Mouse (Mus musculus) lung, embryonic 14.5 days (tissue): ENCODE results near the gene Nod1. TPM values are rescaled to one million over a fixed set of nuclear protein-coding genes. Genes with fewer than 3 reads are reported as not detected.

Source experiments
- ATAC-seq: fragments of 200-750 bp; cut with Nextera tagmentation; 2 replicates; pipeline ENCODE4 v1.8.0; 2017; ENCODE audit warnings: mild to moderate bottlenecking, moderate TSS enrichment, moderate library complexity; ENCODE audit not compliant: insufficient read depth
- DNase-seq: peaks from one replicate; pipeline ENCODE4 v3.0.0-alpha.2; 2015
- H3K27ac ChIP-seq: fragments of 300-500 bp; sonication (generic); 2 replicates; pipeline ENCODE4 v1.5.1; 2014; ENCODE audit warnings: low read depth, mild to moderate bottlenecking, moderate library complexity
- H3K27me3 ChIP-seq: fragments of 300-500 bp; sonication (generic); 2 replicates; pipeline ENCODE4 v1.6.1; 2014; ENCODE audit warnings: low read length, control low read depth; ENCODE audit not compliant: insufficient read depth
- H3K36me3 ChIP-seq: fragments of 300-500 bp; sonication (generic); 2 replicates; pipeline ENCODE4 v1.6.1; 2014; ENCODE audit warnings: control low read depth; ENCODE audit not compliant: insufficient read depth
- H3K4me1 ChIP-seq: fragments of 300-500 bp; sonication (generic); 2 replicates; pipeline ENCODE4 v1.6.1; 2014; ENCODE audit warnings: antibody characterized with exemption, control low read depth; ENCODE audit not compliant: insufficient read depth
- H3K4me2 ChIP-seq: fragments of 300-500 bp; sonication (generic); 2 replicates; pipeline ENCODE4 v1.6.1; 2014; ENCODE audit warnings: mild to moderate bottlenecking
- H3K4me3 ChIP-seq: fragments of 300-500 bp; sonication (generic); 2 replicates; pipeline ENCODE4 v1.5.1; 2014; ENCODE audit warnings: low read depth, low read length
- H3K9ac ChIP-seq: fragments of 300-500 bp; sonication (generic); 2 replicates; pipeline ENCODE4 v1.6.1; 2014
- H3K9me3 ChIP-seq: fragments of 300-500 bp; sonication (generic); 2 replicates; pipeline ENCODE4 v1.6.1; 2016; ENCODE audit warnings: low read depth, low read length, control low read depth
- CTCF ChIP-seq: IDR thresholded peaks from 2 replicates; pipeline ENCODE4 v1.5.1; 2016; ENCODE audit warnings: antibody characterized with exemption, low read depth
- WGBS: fragments of 180-500 bp; shearing (Covaris S2); extraction: QIAGEN DNeasy Blood & Tissue Kit; methylation state at CpG from one replicate; pipeline ENCODE4 v1.1.7; 2014; 5-methylcytosine and 5-hydroxymethylcytosine counted together
- polyA plus RNA-seq: library from polyadenylated mRNA; unstranded; fragments of >200 nt; fragmentation: Nextera tagmentation; extraction: Ambion mirVana; gene quantifications from 2 replicates; pipeline ENCODE4 v1.2.1, GENCODE M21; 2014

Gene Nod1
- polyA plus RNA-seq, 1 experiment from 2014 or later: 4.6 TPM

DNA sequence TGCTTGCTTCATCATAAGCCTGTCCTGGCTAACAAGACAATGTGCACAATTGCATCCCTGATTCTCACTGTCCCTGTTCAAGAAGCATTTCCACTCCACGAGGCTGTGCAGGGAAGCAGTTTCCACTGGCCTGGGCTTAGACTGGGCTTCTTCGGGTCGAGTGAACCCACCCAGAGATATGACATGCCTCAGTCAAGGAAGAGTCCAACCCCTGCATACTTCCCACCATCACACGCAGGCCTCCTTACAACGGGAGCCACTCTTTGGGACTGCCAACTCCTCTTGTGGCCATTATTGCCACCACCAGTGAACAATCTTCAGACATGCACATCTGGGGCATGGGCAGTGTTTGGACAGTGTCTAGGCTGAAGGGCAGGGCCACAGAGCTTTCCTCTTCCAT lies 53.9 kb downstream of the Nod1 start:
- no peaks in the 10 kb centered on the region for H3K27me3 ChIP-seq
- TF ChIP-seq CTCF: no peak
- H3K4me2 ChIP-seq: no peak overlapping the region
- ATAC-seq (no peak), DNase-seq (no peak)
- H3K4me1 ChIP-seq: no peaks in the 10 kb centered on the region
- no peak overlapping the region for H3K27ac ChIP-seq
- no peak overlapping the region for H3K9ac ChIP-seq
- 84% methylated on average over 5 of the region's 5 CpGs for WGBS
- H3K36me3 ChIP-seq: no peaks in the 10 kb centered on the region
- no peak overlapping the region for H3K4me3 ChIP-seq
- no peaks in the 10 kb centered on the region for H3K9me3 ChIP-seq

- DNase-seq (peak; percentile 72), ATAC-seq (no peak)
- Histone ChIP-seq H3K4me3 (no peak overlapping the region), H3K9ac (no peak overlapping the region), H3K9me3 (no peaks in the 10 kb centered on the region), H3K4me1 (no peaks in the 10 kb centered on the region), H3K36me3 (no peaks in the 10 kb centered on the region), H3K27ac (no peak overlapping the region), H3K27me3 (no peaks in the 10 kb centered on the region), H3K4me2 (no peak overlapping the region)
- WGBS: 30% methylated on average over 4 of the region's 4 CpGs
- TF ChIP-seq CTCF: peak; percentile 68
Measured at GRCm38 (mm10) chr6:54917523-54917922, 54.9 kb downstream of the Nod1 start.

DNA sequence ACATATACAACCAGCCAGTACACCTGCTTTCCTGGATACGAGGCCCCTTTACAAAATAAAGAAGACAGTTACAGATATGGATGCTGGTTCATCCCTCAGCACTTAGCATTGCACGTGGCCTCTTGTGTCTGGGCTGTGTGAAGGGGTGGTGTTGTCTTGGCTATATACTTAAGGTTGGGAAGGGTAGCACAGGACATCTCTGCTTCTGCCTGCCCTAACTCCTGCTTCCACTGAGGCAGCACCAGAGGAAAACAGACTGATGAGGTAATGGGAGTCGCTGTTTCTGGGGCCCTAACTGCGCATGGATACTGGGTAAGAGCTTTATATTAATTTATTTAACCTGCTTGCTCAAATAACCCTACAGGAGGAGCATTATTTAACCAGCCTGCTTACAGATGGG lies 55.5 kb downstream of the Nod1 start:
- TF ChIP-seq CTCF: no peak
- Histone ChIP-seq H3K4me1 (no peaks in the 10 kb centered on the region), H3K27me3 (no peaks in the 10 kb centered on the region), H3K9me3 (no peaks in the 10 kb centered on the region), H3K9ac (no peak overlapping the region), H3K36me3 (no peaks in the 10 kb centered on the region), H3K27ac (no peak overlapping the region), H3K4me2 (no peak overlapping the region), H3K4me3 (no peak overlapping the region)
- 57% methylated on average over 4 of the region's 4 CpGs for WGBS
- DNase-seq (no peak), ATAC-seq (no peak)

DNA sequence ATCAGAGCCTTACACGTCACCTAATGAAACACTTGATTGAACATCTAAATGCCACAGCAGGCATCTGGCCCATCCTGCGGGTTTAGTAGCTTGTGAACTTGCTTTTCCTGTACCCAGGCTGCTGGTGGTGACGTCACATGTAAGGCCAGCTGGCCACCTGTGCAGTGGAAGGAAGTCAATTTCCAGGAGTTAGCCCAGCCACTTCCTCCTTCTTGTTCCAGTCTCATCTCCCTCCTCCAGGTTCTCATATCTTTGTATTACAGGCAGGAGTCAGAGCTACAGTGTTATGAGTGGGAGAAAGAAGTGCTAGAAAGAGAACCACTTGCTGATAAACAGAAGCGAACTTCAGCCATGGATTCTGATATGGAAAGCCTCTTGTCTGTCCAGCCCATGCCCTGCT lies 56.2 kb downstream of the Nod1 start:
- no peak for TF ChIP-seq CTCF
- peak; percentile 6 for DNase-seq

GRCm38 (mm10) chr6:54914977-54915376 lies 57.4 kb downstream of the Nod1 start:
- H3K27ac ChIP-seq: no peak overlapping the region
- no peak for TF ChIP-seq CTCF
- no peak overlapping the region for H3K9ac ChIP-seq
- no peak for DNase-seq
- 68% methylated on average over 4 of the region's 4 CpGs for WGBS
- no peak overlapping the region for H3K4me3 ChIP-seq
- ATAC-seq: no peak
- H3K27me3 ChIP-seq: no peaks in the 10 kb centered on the region
- H3K36me3 ChIP-seq: no peaks in the 10 kb centered on the region
- H3K4me1 ChIP-seq: no peaks in the 10 kb centered on the region
- H3K4me2 ChIP-seq: no peak overlapping the region
- no peaks in the 10 kb centered on the region for H3K9me3 ChIP-seq

More for the DNA sequence above, 56.2 kb downstream of the Nod1 start:
- Histone ChIP-seq H3K27me3 (no peaks in the 10 kb centered on the region), H3K27ac (no peak overlapping the region), H3K4me3 (no peak overlapping the region), H3K9me3 (no peaks in the 10 kb centered on the region), H3K9ac (no peak overlapping the region), H3K4me1 (no peaks in the 10 kb centered on the region), H3K36me3 (no peaks in the 10 kb centered on the region), H3K4me2 (no peak overlapping the region)
- ATAC-seq: no peak
- WGBS: 51% methylated on average over 4 of the region's 4 CpGs

DNA sequence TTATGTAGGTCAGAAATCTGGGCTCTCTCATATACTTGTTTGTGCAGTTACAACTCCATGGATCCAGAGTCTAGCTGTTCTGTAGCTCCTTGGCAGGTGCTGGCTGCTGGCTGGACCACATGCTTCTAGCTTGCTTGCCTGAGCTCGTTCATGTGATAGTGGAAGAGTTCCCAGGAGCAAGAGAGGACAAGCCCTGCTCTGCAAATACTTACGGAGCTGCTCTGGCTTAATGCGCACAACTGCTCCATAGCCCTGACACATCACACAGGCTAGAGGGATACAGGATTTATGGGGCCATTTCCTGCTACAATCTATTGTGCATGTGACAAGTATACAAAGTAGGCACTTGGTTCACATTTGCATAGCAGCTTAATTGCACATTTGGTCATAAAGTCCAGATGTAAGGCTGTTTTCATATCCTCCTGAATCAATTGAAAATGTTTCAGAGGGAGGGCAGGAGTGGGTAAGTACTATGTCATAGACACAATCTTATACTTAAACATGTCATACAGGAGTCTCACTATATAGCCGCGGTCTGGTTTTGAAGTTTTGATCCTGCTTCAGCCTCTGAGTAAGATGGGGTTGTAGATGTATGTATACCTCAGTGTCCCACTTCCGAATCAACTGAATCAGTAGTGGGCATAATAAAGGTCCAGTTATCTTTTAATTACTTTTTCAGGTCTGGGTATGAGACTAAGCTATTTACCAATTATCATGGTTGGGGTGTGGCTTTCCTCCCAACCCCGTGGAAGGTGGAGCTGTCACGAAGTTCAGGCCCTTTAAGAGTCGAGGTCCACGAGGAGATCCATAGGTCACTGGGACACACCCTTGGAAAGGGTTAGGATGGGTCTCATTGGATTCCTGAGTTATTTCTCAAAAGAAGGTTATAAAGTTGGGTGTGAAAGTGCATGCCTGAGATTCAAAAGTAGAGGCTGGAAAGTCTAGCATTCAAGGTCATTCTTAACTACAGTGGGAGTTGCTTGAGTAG lies 66.1 kb downstream of the Nod1 start:
- ATAC-seq (no peak), DNase-seq (no peak)
- Histone ChIP-seq H3K4me1 (no peaks in the 10 kb centered on the region), H3K4me2 (no peak overlapping the region), H3K27ac (no peak overlapping the region), H3K27me3 (no peaks in the 10 kb centered on the region), H3K9me3 (no peaks in the 10 kb centered on the region), H3K9ac (no peak overlapping the region), H3K36me3 (no peaks in the 10 kb centered on the region), H3K4me3 (no peak overlapping the region)
- 79% methylated on average over 10 of the region's 10 CpGs for whole genome bisulfite sequencing
- TF ChIP-seq CTCF: no peak

DNA sequence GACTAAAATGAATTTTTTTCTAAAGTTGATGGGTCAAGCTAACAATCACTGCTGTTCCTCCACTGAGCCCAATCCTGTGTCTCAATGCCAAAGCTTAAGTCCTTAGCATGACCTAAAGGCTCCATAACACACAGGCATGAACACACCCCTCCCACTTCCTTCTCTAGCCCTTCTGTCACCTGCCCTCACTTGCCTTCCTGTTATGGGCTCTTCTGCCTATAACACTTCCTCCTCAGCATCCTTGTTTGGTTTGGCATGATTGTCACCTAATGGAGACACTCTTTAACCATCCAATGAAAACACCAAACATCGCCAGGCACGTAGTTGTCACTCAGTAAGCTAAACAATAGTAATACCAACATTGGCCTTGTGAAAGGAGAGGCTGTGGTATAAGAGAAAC lies 69.9 kb downstream of the Nod1 start:
- no peak overlapping the region for H3K27ac ChIP-seq
- no peaks in the 10 kb centered on the region for H3K4me1 ChIP-seq
- no peaks in the 10 kb centered on the region for H3K36me3 ChIP-seq
- 71% methylated on average over 2 of the region's 2 CpGs for WGBS
- H3K9me3 ChIP-seq: no peaks in the 10 kb centered on the region
- no peak for ATAC-seq
- no peak for DNase-seq
- TF ChIP-seq CTCF: no peak
- H3K4me3 ChIP-seq: no peak overlapping the region
- H3K4me2 ChIP-seq: no peak overlapping the region
- no peaks in the 10 kb centered on the region for H3K27me3 ChIP-seq
- H3K9ac ChIP-seq: no peak overlapping the region
